Mouse (Mus musculus) heart, postnatal 14 days (tissue): ENCODE measurements around the gene Fbxl8. TPM values are rescaled to one million over a fixed set of nuclear protein-coding genes. Genes with fewer than 3 reads are reported as not detected.

Experiments
- DNase-seq, 2 experiments: peaks; one replicate each; pipeline ENCODE4 v3.0.0; 2021 to 2022
- intact Hi-C: fragments of 180-260 bp; cut with DNase I; formaldehyde crosslinking; loops from one replicate; pipeline ENCODE4 v1.15.1; 2025
- microRNA-seq, 2 experiments: library from miRNA; unstranded; fragments of <30 nt; microRNA quantifications; one replicate each; pipeline ENCODE4 v1.2.0; 2021 to 2022
- total RNA-seq, 2 experiments: library from RNA; stranded (reverse); gene quantifications; 2 replicates each; pipeline ENCODE4 v1.2.3; 2021

Fbxl8 gene
- total RNA-seq, 2 experiments from 2014 or later, result 2.4 to 3.1 TPM

DNA sequence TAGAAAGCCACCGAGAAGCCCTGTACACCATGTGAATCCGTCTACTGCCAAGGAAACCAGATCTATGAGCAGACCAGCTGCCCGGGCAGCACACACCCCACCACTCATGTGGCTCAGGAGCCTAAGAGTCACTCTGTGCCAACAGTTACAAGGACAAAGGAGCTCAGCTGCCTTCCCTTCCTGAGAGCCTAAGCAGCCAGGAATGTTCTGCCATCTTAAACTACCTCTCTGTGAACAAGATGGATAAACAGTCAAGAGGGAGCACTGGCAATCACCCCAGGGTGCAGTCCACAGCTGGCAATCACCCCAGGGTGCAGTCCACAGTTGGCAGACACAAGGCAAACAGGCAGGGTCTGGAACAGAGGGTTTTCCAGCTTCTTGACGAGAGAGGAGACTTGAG, 53.5 kb downstream of the Fbxl8 start:
- no peak for DNase-seq

GRCm38 (mm10) chr8:105318662-105319190, 54.3 kb downstream of the Fbxl8 start:
- DNase-seq, result no peak
- intact Hi-C loops, result no loop called here

More for the DNA sequence above, 53.5 kb downstream of the Fbxl8 start:
- intact Hi-C loops, result no loop called here

Small RNAs within 50 kb of the gene (microRNA-seq; reads per million reads assigned to microRNA genes)
- 0 reads per million in 2 experiments for gene Gm27320
- gene Mir328, result 1,532 to 10,548 reads per million in 2 experiments

Other genes starting within 250 kb of the Fbxl8 start
- gene Ces3a, start 216.0 kb upstream of the Fbxl8 start, total RNA-seq, result not detected
- gene Ces3b, start 180.9 kb upstream of the Fbxl8 start, total RNA-seq, result not detected
- not detected for gene Ces4a, start 132.8 kb upstream of the Fbxl8 start, total RNA-seq
- gene Cbfb, start 94.0 kb upstream of the Fbxl8 start, total RNA-seq, result 10 to 100 TPM; 24.4 to 27.9 TPM
- gene D230025D16Rik, start 39.5 kb upstream of the Fbxl8 start, total RNA-seq, result 10 to 100 TPM; 16.7 to 22.0 TPM
- gene B3gnt9, start 9.5 kb upstream of the Fbxl8 start, total RNA-seq, result 1 to 10 TPM; 5.1 to 5.6 TPM
- gene Tradd, start within 50 bp of the Fbxl8 start, total RNA-seq, result 1 to 10 TPM; 6.3 to 7.2 TPM
- under 1 TPM; 0.73 to 0.96 TPM for gene Hsf4, start 5.2 kb downstream of the Fbxl8 start, total RNA-seq
- 10 to 100 TPM; 17.9 to 19.0 TPM for gene Nol3, start 11.5 kb downstream of the Fbxl8 start, total RNA-seq
- 1 to 10 TPM; 1.5 to 3.2 TPM for gene 4931428F04Rik, start 25.2 kb downstream of the Fbxl8 start, total RNA-seq
- gene Exoc3l, start 31.5 kb downstream of the Fbxl8 start, total RNA-seq, result 1 to 10 TPM; 8.5 to 8.6 TPM
- 10 to 100 TPM; 21.9 to 24.8 TPM for gene E2f4, start 33.0 kb downstream of the Fbxl8 start, total RNA-seq
- 1 to 10 TPM in 1 of 2 experiments, under 1 TPM in 1; 0.86 to 1.2 TPM for gene Elmo3, start 41.0 kb downstream of the Fbxl8 start, total RNA-seq
- 1 to 10 TPM; 1.7 to 1.9 TPM for gene Lrrc29, start 61.6 kb downstream of the Fbxl8 start, total RNA-seq
- 10 to 100 TPM; 23.3 to 29.6 TPM for gene Tmem208, start 61.7 kb downstream of the Fbxl8 start, total RNA-seq
- gene Fhod1, start 83.3 kb downstream of the Fbxl8 start, total RNA-seq, result 1 to 10 TPM; 9.2 to 9.4 TPM
- gene Slc9a5, start 84.2 kb downstream of the Fbxl8 start, total RNA-seq, result under 1 TPM; 0.83 to 0.86 TPM
- not detected for gene Plekhg4, start 108.6 kb downstream of the Fbxl8 start, total RNA-seq
- not detected for gene Kctd19, start 148.9 kb downstream of the Fbxl8 start, total RNA-seq
- gene Lrrc36, start 148.9 kb downstream of the Fbxl8 start, total RNA-seq, result under 1 TPM; 0.68 to 0.86 TPM
- gene Tppp3, start 206.9 kb downstream of the Fbxl8 start, total RNA-seq, result 10 to 100 TPM; 47.7 to 50.1 TPM
- 10 to 100 TPM; 14.9 to 16.3 TPM for gene Zdhhc1, start 232.3 kb downstream of the Fbxl8 start, total RNA-seq